Mouse (Mus musculus) cortical plate, adult 2 months (tissue): Measurements from ENCODE around the gene Bach1.
A peak's percentile ranks its signal among the peaks of the same experiment; 100 is the strongest.

Experiments
- CTCF ChIP-seq: fragments of 200-500 bp; IDR thresholded peaks from 2 replicates; pipeline ENCODE4 v1.5.1; 2011; ENCODE audit warnings: mild to moderate bottlenecking, control low read depth, low read length; ENCODE audit not compliant: insufficient read depth; ENCODE audit errors: extremely low read depth
- POLR2A ChIP-seq: fragments of 200-500 bp; IDR thresholded peaks from 2 replicates; pipeline ENCODE4 v1.6.1; 2011; ENCODE audit warnings: mild to moderate bottlenecking, low read length, control low read depth; ENCODE audit not compliant: insufficient read depth; ENCODE audit errors: extremely low read depth

GRCm38 (mm10) chr16:87754858-87755257 lies 56.1 kb downstream of the Bach1 start:
- peak; percentile 78 for TF ChIP-seq CTCF
- TF ChIP-seq POLR2A = no peak
